Mouse (Mus musculus): ENCODE results near the gene Ddx46.

- TF ChIP-seq GATA1 (IDR thresholded peaks at IDR 0.05; ENCODE audit: low read length): no peak
- no peak for TF ChIP-seq TAL1 (IDR thresholded peaks at IDR 0.05; ENCODE audit: low read length)
Observed at GRCm38 (mm10) chr13:55634639-55635127, at the start of gene Ddx46.

Data from erythroblast, embryonic 14.5 days (primary cell).